Mouse (Mus musculus) brain, embryonic 14.5 days (tissue): ENCODE measurements around the gene Thbs1.
A peak's percentile ranks its signal among the peaks of the same experiment; 100 is the strongest.

Experiments
- CTCF ChIP-seq: fragments of 200-500 bp; IDR thresholded peaks from 2 replicates; pipeline ENCODE4 v1.5.1; 2012; ENCODE audit warnings: inconsistent platforms, mild to moderate bottlenecking, moderate library complexity, borderline replicate concordance; ENCODE audit not compliant: insufficient read depth, insufficient read length; ENCODE audit errors: extremely low read depth
- POLR2A ChIP-seq: fragments of 200-500 bp; IDR thresholded peaks from 2 replicates; pipeline ENCODE4 v1.6.1; 2012; ENCODE audit warnings: mild to moderate bottlenecking, inconsistent platforms, borderline replicate concordance; ENCODE audit not compliant: poor library complexity, insufficient read depth, insufficient read length, severe bottlenecking; ENCODE audit errors: extremely low read depth

DNA sequence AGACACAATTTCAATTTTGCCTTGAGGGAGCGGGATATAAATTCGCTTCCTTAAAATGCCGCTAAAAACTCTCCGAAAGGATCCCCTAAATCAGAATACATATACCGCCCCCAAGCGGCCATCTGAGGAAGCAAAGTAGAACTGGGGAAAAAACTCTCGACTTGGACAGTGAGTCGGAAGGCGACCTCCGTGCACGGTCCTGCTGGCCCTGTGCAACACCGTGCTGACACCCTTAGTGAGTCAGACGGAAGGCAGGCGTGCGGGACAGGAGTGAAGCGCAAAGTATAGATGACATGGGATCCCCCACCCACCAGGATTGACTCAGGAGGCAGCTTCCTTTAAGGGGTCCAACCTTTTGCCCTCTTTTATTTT is 574 bp upstream of the Thbs1 start:
- TF ChIP-seq POLR2A (no peak), CTCF (peak; percentile 78)
